Mouse (Mus musculus) induced T-regulatory cell, adult 2 months (primary cell): ENCODE data around the gene Inpp5a.
A peak's percentile ranks its signal among the peaks of the same experiment; 100 is the strongest.

Experiments used
- DNase-seq: peaks from one replicate; pipeline ENCODE4 v3.0.0-alpha.2; 2012; ENCODE audit warnings: low read depth

The Inpp5a gene

GRCm38 (mm10) chr7:139445621-139446020 lies 56.7 kb downstream of the Inpp5a start:
- no peak for DNase-seq

GRCm38 (mm10) chr7:139447381-139447780 lies 58.5 kb downstream of the Inpp5a start:
- no peak for DNase-seq

GRCm38 (mm10) chr7:139450186-139450998 lies 61.5 kb downstream of the Inpp5a start:
- DNase-seq: no peak

GRCm38 (mm10) chr7:139451711-139452110 lies 62.8 kb downstream of the Inpp5a start:
- no peak for DNase-seq

- no peak for DNase-seq
These were observed 63.3 kb downstream of the Inpp5a start for GRCm38 (mm10) chr7:139452199-139452598.

GRCm38 (mm10) chr7:139453198-139453597 lies 64.3 kb downstream of the Inpp5a start:
- no peak for DNase-seq

- no peak for DNase-seq
These were observed 65.4 kb downstream of the Inpp5a start for GRCm38 (mm10) chr7:139454285-139454684.

- no peak for DNase-seq
These were observed 67.8 kb downstream of the Inpp5a start for GRCm38 (mm10) chr7:139456759-139457158.

- DNase-seq: no peak
These were observed 72.4 kb downstream of the Inpp5a start for GRCm38 (mm10) chr7:139461344-139461743.

GRCm38 (mm10) chr7:139462142-139462541 lies 73.2 kb downstream of the Inpp5a start:
- DNase-seq: no peak

- no peak for DNase-seq
These were observed 76.6 kb downstream of the Inpp5a start for GRCm38 (mm10) chr7:139465538-139465937.

GRCm38 (mm10) chr7:139466484-139467176 lies 77.7 kb downstream of the Inpp5a start:
- DNase-seq: peak; percentile 9

- DNase-seq: no peak
These were observed 78.4 kb downstream of the Inpp5a start for GRCm38 (mm10) chr7:139467177-139467895.

- DNase-seq: no peak
These were observed 79.0 kb downstream of the Inpp5a start for GRCm38 (mm10) chr7:139467896-139468279.

- DNase-seq: no peak
These were observed 79.5 kb downstream of the Inpp5a start for GRCm38 (mm10) chr7:139468440-139468839.

GRCm38 (mm10) chr7:139469457-139469856 lies 80.5 kb downstream of the Inpp5a start:
- DNase-seq: no peak

- no peak for DNase-seq
These were observed 81.6 kb downstream of the Inpp5a start for GRCm38 (mm10) chr7:139470481-139470880.

- DNase-seq: no peak
These were observed 83.1 kb downstream of the Inpp5a start for GRCm38 (mm10) chr7:139472052-139472451.

- DNase-seq: peak; percentile 71
These were observed 84.1 kb downstream of the Inpp5a start for GRCm38 (mm10) chr7:139472865-139473549.

- DNase-seq: peak; percentile 9
These were observed 87.0 kb downstream of the Inpp5a start for GRCm38 (mm10) chr7:139475896-139476295.

GRCm38 (mm10) chr7:139476700-139477099 lies 87.8 kb downstream of the Inpp5a start:
- no peak for DNase-seq

- no peak for DNase-seq
These were observed 88.8 kb downstream of the Inpp5a start for GRCm38 (mm10) chr7:139477748-139478147.
